24 mouse cellular contexts compared by ENCODE assay signal in genomic region chr4:57922171-57922570, GRCm38 (mm10). TPM values are rescaled to one million over a fixed set of nuclear protein-coding genes. Genes with fewer than 3 reads are reported as not detected.
DNase-seq lines count a peak whose midpoint lies in the region; ATAC-seq lines count a peak whose summit lies in the region.
"Had no signal": no experiment of that assay in that cellular context is flagged by ENCODE, and none has a peak within 500 bp of the region (broad histone marks: within the 10 kb centered on the region; RNA-seq: fewer than 3 reads in every experiment).

No protein-coding gene starts in this region.

- 0 out of 2 replicates have a peak, but pooled peaks have one; percentile 39 for ATAC-seq in hindbrain, embryonic 15.5 days (ENCODE audit: low FRiP score, low read depth)
- ATAC-seq: inflammation-experienced regulatory T-cells, adult 6 months; liver, postnatal 0 days had no signal

- H3K27ac ChIP-seq in hindbrain, embryonic 15.5 days (replicated peaks): no peak overlapping the region
- H3K27ac ChIP-seq: forebrain, embryonic 10.5 days; left cerebral cortex, adult 2 months; limb, embryonic 10.5 days had no signal

- H3K4me2 ChIP-seq in hindbrain, embryonic 15.5 days: no peak overlapping the region
- H3K4me2 ChIP-seq: heart, embryonic 12.5 days had no signal

- WGBS in hindbrain, embryonic 15.5 days: 18% methylated on average over 5 of the region's 5 CpGs

- H3K4me1 ChIP-seq in hindbrain, embryonic 15.5 days (replicated peaks): 0 out of 2 replicates have a peak, but pooled peaks cover 4% of the 10 kb centered on the region

- no peaks in the 10 kb centered on the region for H3K36me3 ChIP-seq in hindbrain, embryonic 15.5 days
- H3K36me3 ChIP-seq: forebrain, embryonic 10.5 days; heart, embryonic 12.5 days; limb, embryonic 10.5 days had no signal

- no peaks in the 10 kb centered on the region for H3K9me3 ChIP-seq in hindbrain, embryonic 15.5 days
- H3K9me3 ChIP-seq: forebrain, embryonic 10.5 days; heart, embryonic 12.5 days; limb, embryonic 10.5 days; megakaryocyte, embryonic 14.5 days had no signal

- H3K27me3 ChIP-seq in hindbrain, embryonic 15.5 days: no peaks in the 10 kb centered on the region

- peak; percentile 58 for DNase-seq in adrenal gland, adult 2 months
- no peak for DNase-seq in adrenal gland, postnatal 4 days (ENCODE audit: low spot score in 2 of 2)
- DNase-seq in left cerebral cortex, postnatal 4 days: peak; percentile 11
- no peak for DNase-seq in left cerebral cortex, adult 18-20 months (ENCODE audit: low spot score in 2 of 2)
- peak; percentile 36 for DNase-seq in adrenal gland, adult 8-10 months
- no peak for DNase-seq in layer of hippocampus, adult 11-12 months (ENCODE audit: low spot score)
- no peak for DNase-seq in spleen, adult 18-20 months
- DNase-seq: cerebellum, adult 18-20 months; heart, adult 11 months; heart, postnatal 14 days; kidney, adult 2 months; kidney, postnatal 10 days; liver, postnatal 0 days; retina, postnatal 1 day; thymus, adult 2 months had no signal

- H3K4me3 ChIP-seq in hindbrain, embryonic 15.5 days: no peak overlapping the region
- H3K4me3 ChIP-seq: forebrain, embryonic 10.5 days; heart, embryonic 12.5 days; left cerebral cortex, adult 2 months; limb, embryonic 10.5 days; megakaryocyte, embryonic 14.5 days; myocyte had no signal

- no peak overlapping the region for H3K9ac ChIP-seq in hindbrain, embryonic 15.5 days
- H3K9ac ChIP-seq: heart, embryonic 12.5 days; liver, postnatal 0 days had no signal

- intact Hi-C loops in left cerebral cortex, postnatal 4 days (cut with DNase I): no loop called here

RNA-seq across cellular contexts. Expression of gene D630039A03Rik, which starts 6.1 kb away (rescaled TPM):
- 10 to 100 TPM; 11.5 to 11.6 TPM for total RNA-seq in adrenal gland, adult 2 months (2021)
- polyA plus RNA-seq in adrenal gland, adult 2 months (2012; rRNA removed): 3.8 and 4.9 TPM in 2 replicates
- total RNA-seq in adrenal gland, postnatal 4 days (2021): 10 to 100 TPM; 10.1 to 10.2 TPM
- not detected for total RNA-seq in left cerebral cortex, postnatal 4 days (2021)
- total RNA-seq in left cerebral cortex, adult 18-20 months (2021): under 1 TPM in 1 of 2 experiments, not detected in 1; 0.21 TPM
- 10 to 100 TPM; 13.0 to 17.0 (median 15.0) TPM for total RNA-seq in adrenal gland, adult 8-10 months (2022)
- polyA plus RNA-seq in hindbrain, embryonic 15.5 days (2015; fragmentation: Nextera tagmentation; extraction: Ambion mirVana): 0.07 and 0.19 TPM in 2 replicates
- total RNA-seq: MEL had no signal
- polyA plus RNA-seq: forebrain, embryonic 10.5 days had no signal

RNA-seq across cellular contexts. Expression of gene Txn1, which starts 34.0 kb away (rescaled TPM):
- 100 to 1,000 TPM; 264 to 311 TPM for total RNA-seq in adrenal gland, adult 2 months (2021)
- polyA plus RNA-seq in adrenal gland, adult 2 months (2012; rRNA removed): 61.2 and 69.7 TPM in 2 replicates
- 100 to 1,000 TPM; 263 to 266 TPM for total RNA-seq in adrenal gland, postnatal 4 days (2021)
- total RNA-seq in left cerebral cortex, postnatal 4 days (2021): 100 to 1,000 TPM; 187 to 191 TPM
- 100 to 1,000 TPM in 1 of 2 experiments, 10 to 100 TPM in 1; 98.3 to 104 TPM for total RNA-seq in left cerebral cortex, adult 18-20 months (2021)
- 100 to 1,000 TPM; 215 to 295 (median 238) TPM for total RNA-seq in adrenal gland, adult 8-10 months (2022)
- 291 and 326 TPM in 2 replicates for polyA plus RNA-seq in hindbrain, embryonic 15.5 days (2015; fragmentation: Nextera tagmentation; extraction: Ambion mirVana)

Comparison
In these comparisons a context has a peak if more than half of its experiments do, and no peak if none do; other contexts are left out.
1. DNase-seq: peak in adrenal gland, adult 2 months (single experiment), left cerebral cortex, postnatal 4 days (single experiment) and adrenal gland, adult 8-10 months (single experiment); none in adrenal gland, postnatal 4 days (0 of 2), left cerebral cortex, adult 18-20 months (0 of 2), layer of hippocampus, adult 11-12 months (single experiment) and spleen, adult 18-20 months (0 of 2).
2. RNA of gene D630039A03Rik, which starts 6.1 kb away (total RNA-seq): 13.0 to 17.0 TPM in adrenal gland, adult 8-10 months, 11.5 to 11.6 TPM in adrenal gland, adult 2 months and 10.1 to 10.2 TPM in adrenal gland, postnatal 4 days; 0.21 TPM in left cerebral cortex, adult 18-20 months and not detected in left cerebral cortex, postnatal 4 days; every median in the first group is over 4 times any median in the second.